Mouse (Mus musculus): ENCODE measurements around the gene Tdp1. TPM values are rescaled to one million over a fixed set of nuclear protein-coding genes. Genes with fewer than 3 reads are reported as not detected.
A peak's percentile ranks its signal among the peaks of the same experiment; 100 is the strongest.

The Tdp1 gene
- polyA plus RNA-seq, 1 experiment from 2014 or later = 43.9 TPM

- Histone ChIP-seq H3K36me3 (ENCODE audit: control insufficient read depth, insufficient read depth, low read length) (no peaks in the 10 kb centered on the region), H3K4me2 (ENCODE audit: low read depth, low read length) (peak overlapping the region; percentile 91), H3K4me3 (ENCODE audit: low read length) (peak overlapping the region; percentile 76), H3K9me3 (ENCODE audit: control insufficient read depth, low read length) (no peaks in the 10 kb centered on the region), H3K27me3 (replicated peaks; ENCODE audit: control insufficient read depth, insufficient read depth, low read length) (no peaks in the 10 kb centered on the region), H3K4me1 (ENCODE audit: control insufficient read depth, insufficient read depth, low read length) (peaks cover 13% of the 10 kb centered on the region), H3K9ac (ENCODE audit: low read depth, low read length) (peak overlapping the region; percentile 87), H3K27ac (ENCODE audit: low read length) (peak overlapping the region; percentile 84)
- ATAC-seq = peak; percentile 30
- WGBS = under 1% methylated on average over 11 of the region's 11 CpGs
Observed at GRCm38 (mm10) chr12:99883713-99884105, 608 bp upstream of the Tdp1 start.

GRCm38 (mm10) chr12:99885282-99885901 lies 1.1 kb downstream of the Tdp1 start:
- H3K9me3 ChIP-seq (ENCODE audit: control insufficient read depth, low read length) = no peaks in the 10 kb centered on the region
- H3K4me2 ChIP-seq (ENCODE audit: low read depth, low read length) = peak overlapping the region; percentile 63
- peak overlapping the region; percentile 76 for H3K4me3 ChIP-seq (ENCODE audit: low read length)
- peak overlapping the region; percentile 87 for H3K9ac ChIP-seq (ENCODE audit: low read depth, low read length)
- no peak overlapping the region for H3K27ac ChIP-seq (ENCODE audit: low read length)
- ATAC-seq = no peak
- peaks cover 13% of the 10 kb centered on the region for H3K4me1 ChIP-seq (ENCODE audit: control insufficient read depth, insufficient read depth, low read length)
- no peaks in the 10 kb centered on the region for H3K36me3 ChIP-seq (ENCODE audit: control insufficient read depth, insufficient read depth, low read length)
- H3K27me3 ChIP-seq (replicated peaks; ENCODE audit: control insufficient read depth, insufficient read depth, low read length) = no peaks in the 10 kb centered on the region
- 45% methylated on average over 8 of the region's 8 CpGs for WGBS

- H3K36me3 ChIP-seq (ENCODE audit: control insufficient read depth, insufficient read depth, low read length) = no peaks in the 10 kb centered on the region; the same call in 1 of the 2 replicates
- no peaks in the 10 kb centered on the region for H3K27me3 ChIP-seq (replicated peaks; ENCODE audit: control insufficient read depth, insufficient read depth, low read length)
- whole genome bisulfite sequencing = 85% methylated on average over 4 of the region's 4 CpGs
- H3K9ac ChIP-seq (ENCODE audit: low read depth, low read length) = no peak overlapping the region
- H3K27ac ChIP-seq (ENCODE audit: low read length) = no peak overlapping the region
- no peaks in the 10 kb centered on the region for H3K4me1 ChIP-seq (ENCODE audit: control insufficient read depth, insufficient read depth, low read length)
- no peak for ATAC-seq
- H3K4me2 ChIP-seq (ENCODE audit: low read depth, low read length) = no peak overlapping the region
- H3K4me3 ChIP-seq (ENCODE audit: low read length) = no peak overlapping the region
- no peaks in the 10 kb centered on the region for H3K9me3 ChIP-seq (ENCODE audit: control insufficient read depth, low read length)
Observed at GRCm38 (mm10) chr12:99897846-99898245, 13.5 kb downstream of the Tdp1 start.

GRCm38 (mm10) chr12:99898248-99898870 lies 14.0 kb downstream of the Tdp1 start:
- Histone ChIP-seq H3K9ac (ENCODE audit: low read depth, low read length) (no peak overlapping the region), H3K4me1 (ENCODE audit: control insufficient read depth, insufficient read depth, low read length) (no peaks in the 10 kb centered on the region), H3K4me2 (ENCODE audit: low read depth, low read length) (no peak overlapping the region), H3K4me3 (ENCODE audit: low read length) (no peak overlapping the region), H3K36me3 (ENCODE audit: control insufficient read depth, insufficient read depth, low read length) (no peaks in the 10 kb centered on the region; the same call in 1 of the 2 replicates), H3K27me3 (replicated peaks; ENCODE audit: control insufficient read depth, insufficient read depth, low read length) (no peaks in the 10 kb centered on the region), H3K9me3 (ENCODE audit: control insufficient read depth, low read length) (no peaks in the 10 kb centered on the region), H3K27ac (ENCODE audit: low read length) (no peak overlapping the region)
- WGBS = 93% methylated on average over 16 of the region's 16 CpGs
- ATAC-seq = no peak

GRCm38 (mm10) chr12:99899991-99900390 lies 15.7 kb downstream of the Tdp1 start:
- Histone ChIP-seq H3K9me3 (ENCODE audit: control insufficient read depth, low read length) (no peaks in the 10 kb centered on the region), H3K4me2 (ENCODE audit: low read depth, low read length) (no peak overlapping the region), H3K36me3 (ENCODE audit: control insufficient read depth, insufficient read depth, low read length) (no peaks in the 10 kb centered on the region; the same call in 1 of the 2 replicates), H3K4me3 (ENCODE audit: low read length) (no peak overlapping the region), H3K4me1 (ENCODE audit: control insufficient read depth, insufficient read depth, low read length) (no peaks in the 10 kb centered on the region), H3K27ac (ENCODE audit: low read length) (no peak overlapping the region), H3K9ac (ENCODE audit: low read depth, low read length) (no peak overlapping the region), H3K27me3 (replicated peaks; ENCODE audit: control insufficient read depth, insufficient read depth, low read length) (no peaks in the 10 kb centered on the region)
- ATAC-seq = no peak
- WGBS = 28% methylated on average over 2 of the region's 3 CpGs

GRCm38 (mm10) chr12:99901973-99902866 lies 17.9 kb downstream of the Tdp1 start:
- Histone ChIP-seq H3K36me3 (ENCODE audit: control insufficient read depth, insufficient read depth, low read length) (no peaks in the 10 kb centered on the region; the same call in 1 of the 2 replicates), H3K4me1 (ENCODE audit: control insufficient read depth, insufficient read depth, low read length) (no peaks in the 10 kb centered on the region), H3K27ac (ENCODE audit: low read length) (no peak overlapping the region), H3K27me3 (replicated peaks; ENCODE audit: control insufficient read depth, insufficient read depth, low read length) (no peaks in the 10 kb centered on the region), H3K4me3 (ENCODE audit: low read length) (no peak overlapping the region), H3K9me3 (ENCODE audit: control insufficient read depth, low read length) (no peaks in the 10 kb centered on the region), H3K4me2 (ENCODE audit: low read depth, low read length) (no peak overlapping the region), H3K9ac (ENCODE audit: low read depth, low read length) (no peak overlapping the region)
- ATAC-seq = no peak
- 85% methylated on average over 8 of the region's 8 CpGs for WGBS

GRCm38 (mm10) chr12:99902867-99903370 lies 18.6 kb downstream of the Tdp1 start:
- Histone ChIP-seq H3K36me3 (ENCODE audit: control insufficient read depth, insufficient read depth, low read length) (no peaks in the 10 kb centered on the region; the same call in 1 of the 2 replicates), H3K4me2 (ENCODE audit: low read depth, low read length) (no peak overlapping the region), H3K9me3 (ENCODE audit: control insufficient read depth, low read length) (no peaks in the 10 kb centered on the region), H3K9ac (ENCODE audit: low read depth, low read length) (no peak overlapping the region), H3K4me1 (ENCODE audit: control insufficient read depth, insufficient read depth, low read length) (no peaks in the 10 kb centered on the region), H3K4me3 (ENCODE audit: low read length) (no peak overlapping the region), H3K27ac (ENCODE audit: low read length) (no peak overlapping the region), H3K27me3 (replicated peaks; ENCODE audit: control insufficient read depth, insufficient read depth, low read length) (no peaks in the 10 kb centered on the region)
- ATAC-seq = no peak
- WGBS = 80% methylated on average over 4 of the region's 4 CpGs

GRCm38 (mm10) chr12:99904537-99904936 lies 20.2 kb downstream of the Tdp1 start:
- Histone ChIP-seq H3K4me2 (ENCODE audit: low read depth, low read length) (no peak overlapping the region), H3K4me3 (ENCODE audit: low read length) (no peak overlapping the region), H3K9me3 (ENCODE audit: control insufficient read depth, low read length) (no peaks in the 10 kb centered on the region), H3K36me3 (ENCODE audit: control insufficient read depth, insufficient read depth, low read length) (no peaks in the 10 kb centered on the region), H3K27ac (ENCODE audit: low read length) (no peak overlapping the region), H3K4me1 (ENCODE audit: control insufficient read depth, insufficient read depth, low read length) (no peaks in the 10 kb centered on the region), H3K27me3 (replicated peaks; ENCODE audit: control insufficient read depth, insufficient read depth, low read length) (no peaks in the 10 kb centered on the region), H3K9ac (ENCODE audit: low read depth, low read length) (no peak overlapping the region)
- ATAC-seq = no peak
- WGBS = 88% methylated on average over 5 of the region's 5 CpGs

GRCm38 (mm10) chr12:99911466-99911865 lies 27.1 kb downstream of the Tdp1 start:
- no peak for ATAC-seq
- H3K27ac ChIP-seq (ENCODE audit: low read length) = no peak overlapping the region
- no peaks in the 10 kb centered on the region for H3K4me1 ChIP-seq (ENCODE audit: control insufficient read depth, insufficient read depth, low read length)
- H3K4me2 ChIP-seq (ENCODE audit: low read depth, low read length) = no peak overlapping the region
- H3K27me3 ChIP-seq (replicated peaks; ENCODE audit: control insufficient read depth, insufficient read depth, low read length) = no peaks in the 10 kb centered on the region
- no peak overlapping the region for H3K9ac ChIP-seq (ENCODE audit: low read depth, low read length)
- H3K4me3 ChIP-seq (ENCODE audit: low read length) = no peak overlapping the region
- H3K36me3 ChIP-seq (ENCODE audit: control insufficient read depth, insufficient read depth, low read length) = 0 out of 2 replicates have a peak, but pooled peaks cover 3% of the 10 kb centered on the region
- 86% methylated on average over 12 of the region's 12 CpGs for WGBS
- no peaks in the 10 kb centered on the region for H3K9me3 ChIP-seq (ENCODE audit: control insufficient read depth, low read length)

All from intestine, embryonic 16.5 days (tissue).